Mouse (Mus musculus) intestine, embryonic 14.5 days (tissue): ENCODE measurements at regions not wholly inside any gene's neighbourhood (a gene's known extent, or its start where the extent isn't known, plus 50 kb on each side); places are given as distances from the start of the nearest gene placed in this dataset.

ENCODE experiments used
- ATAC-seq: fragments of 200-750 bp; cut with Nextera tagmentation; replicated peaks from 2 replicates; pipeline ENCODE4 v1.8.0; 2017; ENCODE audit warnings: low read depth, moderate number of reproducible peaks, moderate TSS enrichment, moderate library complexity; ENCODE audit not compliant: low FRiP score, low TSS enrichment
- DNase-seq: peaks from one replicate; pipeline ENCODE4 v3.0.0-alpha.2; 2018; ENCODE audit warnings: low spot score
- H3K27ac ChIP-seq: fragments of 300-500 bp; sonication (generic); 2 replicates; pipeline ENCODE4 v1.5.1; 2014; ENCODE audit warnings: low read depth, mild to moderate bottlenecking, control low read depth
- H3K27me3 ChIP-seq: fragments of 300-500 bp; sonication (generic); replicated peaks from 2 replicates; pipeline ENCODE4 v1.6.1; 2014; ENCODE audit warnings: low read length, control low read depth; ENCODE audit not compliant: control insufficient read depth, insufficient read depth
- H3K36me3 ChIP-seq: fragments of 300-500 bp; sonication (generic); 2 replicates; pipeline ENCODE4 v1.6.1; 2014; ENCODE audit warnings: low read length, control low read depth; ENCODE audit not compliant: control insufficient read depth, insufficient read depth
- H3K4me1 ChIP-seq: fragments of 300-500 bp; sonication (generic); replicated peaks from 2 replicates; pipeline ENCODE4 v1.6.1; 2014; ENCODE audit warnings: low read length, control low read depth, mixed read lengths; ENCODE audit not compliant: control insufficient read depth, insufficient read depth
- H3K4me2 ChIP-seq: fragments of 300-500 bp; sonication (generic); 2 replicates; pipeline ENCODE4 v1.6.1; 2014; ENCODE audit warnings: low read length
- H3K4me3 ChIP-seq: fragments of 300-500 bp; sonication (generic); 2 replicates; pipeline ENCODE4 v1.5.1; 2014; ENCODE audit warnings: low read depth, low read length, control low read depth, mixed read lengths
- H3K9ac ChIP-seq: fragments of 300-500 bp; sonication (generic); 2 replicates; pipeline ENCODE4 v1.6.1; 2014; ENCODE audit warnings: mild to moderate bottlenecking, low read length
- H3K9me3 ChIP-seq: fragments of 300-500 bp; sonication (generic); 2 replicates; pipeline ENCODE4 v1.6.1; 2016; ENCODE audit warnings: low read length, control low read depth; ENCODE audit not compliant: control insufficient read depth
- WGBS: fragments of 180-500 bp; shearing (Covaris S2); extraction: QIAGEN DNeasy Blood & Tissue Kit; methylation state at CpG from one replicate; pipeline ENCODE4 v1.1.7; 2014; 5-methylcytosine and 5-hydroxymethylcytosine counted together

- DNase-seq (peak; percentile 27), ATAC-seq (no peak)
- Histone ChIP-seq H3K4me3 (no peak overlapping the region), H3K4me1 (0 out of 2 replicates have a peak, but pooled peaks cover 9% of the 10 kb centered on the region), H3K27ac (no peak overlapping the region), H3K9ac (no peak overlapping the region), H3K9me3 (no peaks in the 10 kb centered on the region), H3K36me3 (no peaks in the 10 kb centered on the region), H3K4me2 (no peak overlapping the region), H3K27me3 (no peaks in the 10 kb centered on the region)
- WGBS = 91% methylated on average over 5 of the region's 5 CpGs
These were observed 120.3 kb downstream of the Gsdmc2 start for GRCm38 (mm10) chr15:63724543-63725186.

- Histone ChIP-seq H3K36me3 (no peaks in the 10 kb centered on the region), H3K27me3 (no peaks in the 10 kb centered on the region), H3K4me3 (no peak overlapping the region), H3K9me3 (no peaks in the 10 kb centered on the region), H3K4me1 (0 out of 2 replicates have a peak, but pooled peaks cover 9% of the 10 kb centered on the region), H3K27ac (no peak overlapping the region), H3K4me2 (no peak overlapping the region), H3K9ac (no peak overlapping the region)
- ATAC-seq (no peak), DNase-seq (peak; percentile 43)
- WGBS = 52% methylated on average over 9 of the region's 9 CpGs
These were observed 122.0 kb downstream of the Gsdmc2 start for GRCm38 (mm10) chr15:63722991-63723390.

GRCm38 (mm10) chr15:63721669-63722357 lies 123.2 kb downstream of the Gsdmc2 start:
- H3K4me2 ChIP-seq = no peak overlapping the region
- H3K4me3 ChIP-seq = no peak overlapping the region
- H3K9ac ChIP-seq = no peak overlapping the region
- 0 out of 2 replicates have a peak, but pooled peaks cover 7% of the 10 kb centered on the region for H3K4me1 ChIP-seq
- no peak overlapping the region for H3K27ac ChIP-seq
- 77% methylated on average over 3 of the region's 3 CpGs for whole genome bisulfite sequencing
- H3K36me3 ChIP-seq = no peaks in the 10 kb centered on the region
- ATAC-seq (no peak), DNase-seq (peak; percentile 77)
- no peaks in the 10 kb centered on the region for H3K27me3 ChIP-seq
- H3K9me3 ChIP-seq = no peaks in the 10 kb centered on the region

DNA sequence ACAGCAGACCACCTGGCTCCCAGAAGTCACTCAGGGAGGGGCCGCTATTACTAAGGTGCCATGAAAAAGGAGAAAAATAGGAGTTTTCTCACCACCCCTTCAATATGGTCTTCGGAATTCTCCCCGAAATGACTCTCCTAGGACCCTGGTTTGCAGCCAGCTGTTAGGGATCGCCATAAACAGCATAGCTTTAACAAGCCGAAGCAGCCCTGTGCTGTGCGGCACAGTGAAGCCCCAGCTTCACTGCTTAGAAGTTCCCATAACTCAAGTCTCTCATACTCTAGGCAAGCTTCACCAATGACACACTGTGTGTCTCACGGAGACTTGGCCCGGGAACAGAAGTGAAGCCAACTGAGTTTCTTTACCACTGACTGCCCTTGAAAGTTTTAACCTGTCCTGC lies 127.2 kb downstream of the Gsdmc2 start:
- DNase-seq = peak; percentile 45
- 83% methylated on average over 8 of the region's 8 CpGs for WGBS

GRCm38 (mm10) chr15:63713697-63714096 lies 131.3 kb downstream of the Gsdmc2 start:
- H3K27me3 ChIP-seq = no peaks in the 10 kb centered on the region
- DNase-seq = no peak
- no peaks in the 10 kb centered on the region for H3K36me3 ChIP-seq
- no peaks in the 10 kb centered on the region for H3K9me3 ChIP-seq
- H3K4me2 ChIP-seq = no peak overlapping the region
- no peaks in the 10 kb centered on the region for H3K4me1 ChIP-seq
- ATAC-seq = no peak
- WGBS = 83% methylated on average over 3 of the region's 3 CpGs
- no peak overlapping the region for H3K4me3 ChIP-seq
- H3K9ac ChIP-seq = no peak overlapping the region
- H3K27ac ChIP-seq = no peak overlapping the region

More for the DNA sequence above, 127.2 kb downstream of the Gsdmc2 start:
- Histone ChIP-seq H3K4me1 (0 out of 2 replicates have a peak, but pooled peaks cover 1% of the 10 kb centered on the region), H3K4me2 (no peak overlapping the region), H3K27ac (no peak overlapping the region), H3K9ac (no peak overlapping the region), H3K4me3 (no peak overlapping the region), H3K9me3 (no peaks in the 10 kb centered on the region), H3K27me3 (no peaks in the 10 kb centered on the region), H3K36me3 (no peaks in the 10 kb centered on the region)
- ATAC-seq = no peak

- H3K27ac ChIP-seq = no peak overlapping the region
- no peak for DNase-seq
- H3K9me3 ChIP-seq = no peaks in the 10 kb centered on the region
- no peak overlapping the region for H3K4me3 ChIP-seq
- 24% methylated on average over 5 of the region's 5 CpGs for WGBS
- no peak overlapping the region for H3K9ac ChIP-seq
- H3K27me3 ChIP-seq = no peaks in the 10 kb centered on the region
- H3K4me1 ChIP-seq = no peaks in the 10 kb centered on the region
- H3K4me2 ChIP-seq = no peak overlapping the region
- H3K36me3 ChIP-seq = no peaks in the 10 kb centered on the region
- no peak for ATAC-seq
These were observed 134.6 kb downstream of the Gsdmc2 start for GRCm38 (mm10) chr15:63710381-63710780.

GRCm38 (mm10) chr15:63709270-63709933 lies 135.6 kb downstream of the Gsdmc2 start:
- ATAC-seq (no peak), DNase-seq (no peak)
- H3K36me3 ChIP-seq = no peaks in the 10 kb centered on the region
- H3K9ac ChIP-seq = no peak overlapping the region
- no peak overlapping the region for H3K4me2 ChIP-seq
- H3K27me3 ChIP-seq = no peaks in the 10 kb centered on the region
- no peaks in the 10 kb centered on the region for H3K9me3 ChIP-seq
- H3K4me3 ChIP-seq = no peak overlapping the region
- WGBS = 88% methylated on average over 4 of the region's 4 CpGs
- no peaks in the 10 kb centered on the region for H3K4me1 ChIP-seq
- H3K27ac ChIP-seq = no peak overlapping the region

DNA sequence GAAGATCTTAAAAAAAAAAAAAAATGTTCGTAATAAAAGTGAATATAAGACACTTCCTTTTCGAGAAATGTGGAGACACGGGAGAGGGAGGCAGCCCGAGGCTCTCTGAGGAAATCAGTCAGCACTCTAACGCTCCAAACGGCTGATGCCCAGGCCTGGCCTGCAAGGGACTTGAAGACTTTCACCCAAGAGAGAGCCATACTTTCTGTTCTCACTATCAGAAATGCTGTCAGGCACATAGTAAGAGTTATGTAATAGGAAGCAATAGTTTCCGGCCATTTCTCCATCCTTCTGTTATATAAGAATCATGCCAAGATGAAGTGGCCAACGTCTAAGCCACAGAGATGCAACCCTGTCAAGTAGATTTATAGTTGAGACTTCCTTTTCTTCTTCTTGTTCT lies 140.3 kb downstream of the Gsdmc2 start:
- ATAC-seq (no peak), DNase-seq (no peak)
- WGBS = 83% methylated on average over 8 of the region's 8 CpGs
- Histone ChIP-seq H3K27ac (no peak overlapping the region), H3K4me2 (no peak overlapping the region), H3K36me3 (no peaks in the 10 kb centered on the region), H3K9ac (no peak overlapping the region), H3K9me3 (no peaks in the 10 kb centered on the region), H3K4me3 (no peak overlapping the region), H3K4me1 (no peaks in the 10 kb centered on the region), H3K27me3 (no peaks in the 10 kb centered on the region)
